Mouse (Mus musculus) ovary, adult 18-20 months (tissue): ENCODE measurements around the gene Cyp3a59.
"Not testable (repeated sequence)": the region's sequence is repeated elsewhere in the genome, so short reads cannot be mapped to it uniquely, and the experiment has no call there.

ENCODE experiments used
- DNase-seq: peaks from one replicate; pipeline ENCODE4 v3.0.0; 2022; ENCODE audit warnings: low spot score, mixed read lengths

The Cyp3a59 gene

DNA sequence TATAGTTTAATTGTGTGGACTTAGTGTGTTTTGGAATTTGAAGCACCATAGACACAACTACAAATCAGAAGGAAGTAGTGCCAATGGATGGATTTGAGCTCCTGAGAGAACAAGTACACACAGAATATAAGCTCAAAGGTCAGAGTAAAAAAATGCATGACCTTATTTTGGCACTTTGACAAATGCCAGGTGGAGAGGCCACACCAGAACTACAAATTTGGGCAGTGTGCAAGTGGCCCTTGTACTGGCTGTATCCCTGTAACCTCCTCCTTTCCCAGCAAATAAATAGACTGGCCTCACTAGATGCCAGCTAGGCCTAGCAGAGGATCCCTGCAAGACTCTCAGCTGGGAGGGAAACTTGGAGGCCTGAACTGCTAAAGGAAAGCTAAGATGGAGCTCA lies at the start of gene Cyp3a59:
Cyp3a59 (plus strand) TSS at position 313 of the 400 bp plus-strand sequence.
- DNase-seq: not testable (repeated sequence)

DNA sequence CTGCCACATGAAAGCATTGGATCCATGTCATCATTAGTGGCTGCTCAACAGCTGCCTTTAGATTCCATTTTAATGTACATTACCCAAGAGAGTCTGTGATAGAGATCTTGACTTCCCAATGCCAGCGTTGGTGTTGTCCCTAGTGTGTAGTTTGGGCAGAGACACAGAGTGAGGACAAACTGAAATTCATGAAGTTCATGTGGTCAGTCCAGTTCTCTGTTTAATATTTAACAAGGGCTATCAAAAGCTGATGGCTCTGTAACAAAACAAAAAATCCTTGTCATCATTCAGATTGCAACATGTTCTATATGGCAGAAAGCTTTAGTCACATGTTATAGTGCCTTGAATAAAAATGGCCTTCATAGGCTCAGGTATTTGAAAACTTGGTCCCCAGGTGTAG lies 9.0 kb upstream of the Cyp3a59 start:
- DNase-seq: no peak

DNA sequence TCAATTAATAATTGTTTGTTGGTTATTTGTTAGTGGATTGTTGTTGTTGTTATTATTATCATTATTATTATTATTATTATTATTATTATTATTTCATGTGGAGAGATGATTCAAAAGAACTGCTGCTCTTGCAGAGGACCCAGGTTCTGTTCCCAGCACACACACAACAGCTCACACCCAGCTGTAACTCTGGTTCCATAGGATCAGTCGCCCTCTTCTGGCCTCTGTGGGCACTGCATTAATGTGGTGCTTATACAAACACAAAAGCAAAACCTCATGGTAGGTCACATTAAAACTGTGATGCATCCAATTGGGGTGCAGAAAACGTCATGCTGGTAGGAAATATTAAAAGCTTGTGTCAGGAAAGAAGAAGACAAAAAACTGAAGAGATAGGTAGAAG lies 68.8 kb downstream of the Cyp3a59 start:
- no peak for DNase-seq

DNA sequence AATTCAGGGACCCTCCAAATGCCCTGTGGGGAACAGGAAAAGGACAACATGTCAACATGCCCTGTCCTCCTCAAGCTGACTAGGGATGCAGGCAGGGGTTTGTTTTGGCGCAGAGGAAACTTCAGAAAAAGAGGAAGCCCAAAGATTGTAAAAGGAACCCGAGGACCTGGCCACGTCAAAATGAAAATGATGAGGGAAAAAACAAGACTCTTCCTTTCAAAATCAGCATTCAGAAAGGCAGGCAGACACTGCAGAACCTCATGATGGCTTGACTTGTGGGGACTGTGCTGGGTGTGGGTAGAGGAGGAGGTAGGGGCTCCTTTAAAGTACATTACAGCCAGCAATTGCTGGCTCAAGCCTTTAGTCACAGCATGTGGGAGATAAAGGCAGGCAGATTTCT lies 71.4 kb downstream of the Cyp3a59 start:
- DNase-seq: no peak

DNA sequence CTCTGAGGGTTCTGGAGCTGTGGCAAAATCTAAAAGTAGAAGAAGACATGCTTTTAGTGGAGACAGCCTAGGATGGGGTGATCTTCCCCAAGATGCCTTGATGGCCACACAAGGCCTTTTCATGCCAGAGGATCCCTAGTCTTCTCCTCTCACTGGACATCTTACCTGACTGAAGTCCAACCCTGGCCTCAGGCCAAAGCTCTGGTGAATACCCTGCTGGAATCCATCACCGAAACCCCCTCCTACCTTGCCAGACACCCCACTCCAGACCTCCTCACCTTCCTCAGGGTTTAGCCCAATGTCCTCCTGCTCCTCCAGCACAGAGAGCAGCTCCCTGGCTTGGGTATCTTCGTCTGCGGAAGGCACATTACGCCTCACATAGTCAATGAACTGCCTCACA lies 79.3 kb downstream of the Cyp3a59 start:
- DNase-seq: not testable (repeated sequence)

DNA sequence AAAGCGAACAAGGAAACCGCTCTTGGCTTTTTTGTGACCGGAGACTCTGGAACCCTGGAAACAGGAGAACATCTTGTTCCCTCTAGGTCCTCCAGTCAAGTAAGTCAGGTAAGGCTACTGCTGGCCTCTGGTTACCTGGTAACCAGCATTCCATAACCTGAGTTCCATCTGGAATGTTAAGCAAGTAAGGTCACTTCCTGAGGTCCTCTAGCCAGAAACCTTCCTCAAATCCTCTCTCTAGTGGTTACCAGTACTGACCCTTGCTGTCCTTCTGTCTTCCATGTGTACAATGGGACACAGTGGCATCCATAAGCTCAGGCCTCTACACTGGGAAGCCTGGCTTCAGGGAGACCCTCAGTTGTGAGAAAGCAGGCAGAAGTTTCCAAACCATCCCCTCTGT lies 81.4 kb downstream of the Cyp3a59 start, which contains the start of gene Gm5565:
Gm5565 (minus strand) TSS at position 101 of the 400 bp plus-strand sequence.
- DNase-seq: not testable (repeated sequence)
